Mouse (Mus musculus) brain, embryonic 14.5 days (tissue): ENCODE data around the gene Tlr4.

Experiments used
- CTCF ChIP-seq: fragments of 200-500 bp; IDR thresholded peaks from 2 replicates; pipeline ENCODE4 v1.5.1; 2012; ENCODE audit warnings: inconsistent platforms, mild to moderate bottlenecking, moderate library complexity, borderline replicate concordance; ENCODE audit not compliant: insufficient read depth, insufficient read length; ENCODE audit errors: extremely low read depth
- POLR2A ChIP-seq: fragments of 200-500 bp; IDR thresholded peaks from 2 replicates; pipeline ENCODE4 v1.6.1; 2012; ENCODE audit warnings: mild to moderate bottlenecking, inconsistent platforms, borderline replicate concordance; ENCODE audit not compliant: poor library complexity, insufficient read depth, insufficient read length, severe bottlenecking; ENCODE audit errors: extremely low read depth

GRCm38 (mm10) chr4:66919630-66920372 lies 92.4 kb downstream of the Tlr4 start:
- no peak for TF ChIP-seq CTCF
- TF ChIP-seq POLR2A, result no peak
